Mouse (Mus musculus): ENCODE data around the gene Angptl6. TPM values are rescaled to one million over a fixed set of nuclear protein-coding genes. Genes with fewer than 3 reads are reported as not detected.
"Not testable (repeated sequence)": the region's sequence is repeated elsewhere in the genome, so short reads cannot be mapped to it uniquely, and the experiment has no call there.

Angptl6 gene
- total RNA-seq, 2 experiments from 2014 or later: 2.7 to 3.2 TPM

- no peak for DNase-seq (ENCODE audit: low spot score in 2 of 2)
These were observed 40.6 kb downstream of the Angptl6 start for GRCm38 (mm10) chr9:20838931-20839330.

- no peak for DNase-seq (ENCODE audit: low spot score in 2 of 2)
These were observed 42.2 kb downstream of the Angptl6 start for GRCm38 (mm10) chr9:20837184-20837947.

- DNase-seq (ENCODE audit: low spot score in 2 of 2): not testable (repeated sequence)
These were observed 44.0 kb downstream of the Angptl6 start for GRCm38 (mm10) chr9:20835431-20835954.

GRCm38 (mm10) chr9:20834881-20835280, 44.6 kb downstream of the Angptl6 start:
- DNase-seq (ENCODE audit: low spot score in 2 of 2): no peak

- peak; percentile 90 to 92 for DNase-seq (ENCODE audit: low spot score in 2 of 2)
These were observed 48.5 kb downstream of the Angptl6 start for GRCm38 (mm10) chr9:20830901-20831643.

- DNase-seq (ENCODE audit: low spot score in 2 of 2): no peak
These were observed 51.4 kb downstream of the Angptl6 start for GRCm38 (mm10) chr9:20828127-20828526.

GRCm38 (mm10) chr9:20825781-20826180, 53.7 kb downstream of the Angptl6 start:
- DNase-seq (ENCODE audit: low spot score in 2 of 2): no peak

Small RNAs within 50 kb of the gene (microRNA-seq; reads per million reads assigned to microRNA genes)
- 2.4 reads per million for gene Mir7081

Other genes starting within 250 kb of the Angptl6 start
- gene Ubl5, start 236.8 kb downstream of the Angptl6 start, total RNA-seq (2021): 100 to 1,000 TPM; 271 to 275 TPM
- gene Fbxl12, start 235.0 kb downstream of the Angptl6 start, total RNA-seq (2021): 10 to 100 TPM; 31.6 to 32.7 TPM
- 10 to 100 TPM; 23.4 to 23.6 TPM for gene Pin1, start 227.6 kb downstream of the Angptl6 start, total RNA-seq (2021)
- 1 to 10 TPM; 6.5 to 8.5 TPM for gene Olfm2, start 133.4 kb downstream of the Angptl6 start, total RNA-seq (2021)
- 100 to 1,000 TPM; 233 TPM for gene Col5a3, start 64.7 kb downstream of the Angptl6 start, total RNA-seq (2021)
- gene Rdh8, start 61.2 kb downstream of the Angptl6 start, total RNA-seq (2021): not detected
- gene A230050P20Rik, start 11.1 kb downstream of the Angptl6 start, total RNA-seq (2021): 10 to 100 TPM; 34.4 to 43.7 TPM
- gene Ppan, start 8.4 kb upstream of the Angptl6 start, total RNA-seq (2021): 10 to 100 TPM; 47.4 to 53.4 TPM
- 100 to 1,000 TPM; 177 TPM for gene Eif3g, start 18.9 kb upstream of the Angptl6 start, total RNA-seq (2021)
- 10 to 100 TPM; 71.8 to 89.6 TPM for gene Dnmt1, start 80.2 kb upstream of the Angptl6 start, total RNA-seq (2021)
- 10 to 100 TPM; 12.2 to 17.0 TPM for gene S1pr2, start 97.1 kb upstream of the Angptl6 start, total RNA-seq (2021)
- gene Mrpl4, start 123.0 kb upstream of the Angptl6 start, total RNA-seq (2021): 10 to 100 TPM; 96.9 to 97.0 TPM
- gene Icam1, start 136.3 kb upstream of the Angptl6 start, total RNA-seq (2021): 10 to 100 TPM in 1 of 2 experiments, 1 to 10 TPM in 1; 10.0 to 11.7 TPM
- 1 to 10 TPM; 3.8 to 4.5 TPM for gene Icam4, start 149.6 kb upstream of the Angptl6 start, total RNA-seq (2021)
- gene Icam5, start 152.3 kb upstream of the Angptl6 start, total RNA-seq (2021): 1 to 10 TPM in 1 of 2 experiments, under 1 TPM in 1; 0.81 to 1.3 TPM
- not detected for gene Zglp1, start 187.4 kb upstream of the Angptl6 start, total RNA-seq (2021)
- gene Gm49373, start 193.4 kb upstream of the Angptl6 start, total RNA-seq (2021): under 1 TPM in 1 of 2 experiments, not detected in 1; 0.64 TPM
- 10 to 100 TPM; 32.9 to 37.7 TPM for gene Fdx1l, start 193.9 kb upstream of the Angptl6 start, total RNA-seq (2021)
- 1 to 10 TPM; 3.1 to 3.9 TPM for gene Gm38431, start 212.3 kb upstream of the Angptl6 start, total RNA-seq (2021)
- 10 to 100 TPM; 67.0 to 68.4 TPM for gene Raver1, start 212.3 kb upstream of the Angptl6 start, total RNA-seq (2021)